In the genomic region with DNA sequence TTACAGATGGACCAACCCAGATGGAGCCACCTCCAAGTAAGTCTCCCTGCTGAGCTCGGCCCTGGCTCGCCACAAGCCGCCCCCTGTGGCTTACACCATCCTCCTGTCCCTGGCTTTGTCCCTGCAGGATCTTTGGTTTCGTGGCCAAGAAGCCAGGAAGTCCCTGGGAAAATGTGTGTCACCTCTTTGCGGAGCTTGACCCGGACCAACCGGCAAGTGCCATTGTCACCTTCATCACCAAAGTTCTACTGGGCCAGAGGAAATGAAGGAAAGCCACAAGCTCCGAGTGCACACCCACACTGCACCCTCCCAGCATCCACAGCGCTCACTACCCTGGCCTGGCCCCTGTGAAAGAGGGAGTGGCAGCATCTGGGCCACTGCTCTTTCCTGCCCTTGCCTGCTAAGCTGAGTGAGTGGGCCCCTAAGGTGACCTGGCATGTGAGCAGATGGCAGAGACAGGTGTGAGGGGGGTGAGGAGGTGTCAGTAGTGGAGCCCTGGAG, we compare ENCODE assay signal across 8 mouse cellular contexts. TPM values are rescaled to one million over a fixed set of nuclear protein-coding genes. Genes with fewer than 3 reads are reported as not detected.
DNase-seq lines count a peak whose midpoint lies in the region; ATAC-seq and TF ChIP-seq lines count a peak whose summit lies in the region.

No protein-coding gene starts in this region.

- peak overlapping the region; percentile 23; the same call in 1 of the 2 replicates for H3K27ac ChIP-seq in intestine, embryonic 15.5 days

- intact Hi-C loops in left cerebral cortex, postnatal 4 days (cut with DNase I): no loop called here
- intact Hi-C loops in left cerebral cortex, postnatal 36 days (cut with DNase I): loop anchor here (2.0 kb wide), 1 partner anchor 31 kb away; no protein-coding TSS in a partner anchor

- peak; percentile 54 to 56 for DNase-seq in cerebellum, adult 18-20 months
- no peak for DNase-seq in cerebellum, adult 11 months
- DNase-seq in left cerebral cortex, postnatal 4 days: peak; percentile 53
- no peak for DNase-seq in left cerebral cortex, postnatal 36 days (ENCODE audit: low spot score in 2 of 2)
- no peak for DNase-seq in G1E (ENCODE audit: low spot score)
- DNase-seq in B cell, adult 2 months: no peak
- no peak for DNase-seq in urinary bladder, postnatal 25 days (ENCODE audit: low spot score)

- no peak overlapping the region for H3K9ac ChIP-seq in intestine, embryonic 15.5 days

- H3K4me3 ChIP-seq in G1E (ENCODE audit: low read depth, low read length): peak overlapping the region; percentile 38; the same call in 1 of the 2 replicates
- no peak overlapping the region for H3K4me3 ChIP-seq in intestine, embryonic 15.5 days (replicated peaks)

- H3K36me3 ChIP-seq in G1E (replicated peaks): peaks cover 58% of the 10 kb centered on the region
- H3K36me3 ChIP-seq in intestine, embryonic 15.5 days: peaks cover 46% of the 10 kb centered on the region

- 72% methylated on average over 9 of the region's 9 CpGs for WGBS in intestine, embryonic 15.5 days

- no peaks in the 10 kb centered on the region for H3K9me3 ChIP-seq in G1E (replicated peaks)
- H3K9me3 ChIP-seq in intestine, embryonic 15.5 days: no peaks in the 10 kb centered on the region

- no peak overlapping the region for H3K4me2 ChIP-seq in intestine, embryonic 15.5 days (replicated peaks)

- ATAC-seq in G1E (ENCODE audit: extremely low read depth, insufficient number of reproducible peaks, low FRiP score, poor library complexity, severe bottlenecking): peak; percentile 55
- ATAC-seq in intestine, embryonic 15.5 days: peak; percentile 69

- peaks cover 22% of the 10 kb centered on the region for H3K27me3 ChIP-seq in G1E (ENCODE audit: insufficient read depth, low read length)
- H3K27me3 ChIP-seq in intestine, embryonic 15.5 days (replicated peaks): no peaks in the 10 kb centered on the region

- H3K4me1 ChIP-seq in G1E (ENCODE audit: insufficient read depth, low read depth, low read length): peaks cover 26% of the 10 kb centered on the region
- peaks cover 11% of the 10 kb centered on the region; the same call in 1 of the 2 replicates for H3K4me1 ChIP-seq in intestine, embryonic 15.5 days (replicated peaks)

- TF ChIP-seq CTCF in G1E (IDR thresholded peaks at IDR 0.05; ENCODE audit: low read depth, low read length): no peak

RNA-seq across cellular contexts. Expression of gene Tns2, which starts 15.6 kb away (rescaled TPM):
- 10 to 100 TPM in 1 of 2 experiments, 1 to 10 TPM in 1; 8.5 to 11.4 TPM for total RNA-seq in left cerebral cortex, postnatal 4 days (2021)
- 10 to 100 TPM; 17.2 to 28.6 TPM for total RNA-seq in left cerebral cortex, postnatal 36 days (2021)
- total RNA-seq in G1E (2014; fragmentation: Nextera tagmentation) (3.8 TPM in 1 of 2 replicates, not detected in the other), G1E (2017) (0.41 and 2.3 TPM in 2 replicates)
- 0.55 and 0.63 TPM in 2 replicates for polyA plus RNA-seq in G1E (2012)
- 28.2 and 31.8 TPM in 2 replicates for polyA plus RNA-seq in intestine, embryonic 15.5 days (2015; fragmentation: Nextera tagmentation; extraction: Ambion mirVana)

RNA-seq across cellular contexts. Expression of gene Spryd3, which starts 20.3 kb away (rescaled TPM):
- 100 to 1,000 TPM; 115 to 118 TPM for total RNA-seq in left cerebral cortex, postnatal 4 days (2021)
- 100 to 1,000 TPM; 140 to 160 TPM for total RNA-seq in left cerebral cortex, postnatal 36 days (2021)
- total RNA-seq in G1E (2014; fragmentation: Nextera tagmentation) (5.3 and 7.1 TPM in 2 replicates), G1E (2017) (12.1 and 12.3 TPM in 2 replicates)
- 12.7 and 14.9 TPM in 2 replicates for polyA plus RNA-seq in G1E (2012)
- 20.7 and 24.3 TPM in 2 replicates for polyA plus RNA-seq in intestine, embryonic 15.5 days (2015; fragmentation: Nextera tagmentation; extraction: Ambion mirVana)

RNA-seq across cellular contexts. Expression of gene Igfbp6, which starts 28.4 kb away (rescaled TPM):
- 1 to 10 TPM; 1.6 to 2.0 TPM for total RNA-seq in left cerebral cortex, postnatal 4 days (2021)
- 10 to 100 TPM; 39.5 to 57.1 TPM for total RNA-seq in left cerebral cortex, postnatal 36 days (2021)
- total RNA-seq in G1E (2014; fragmentation: Nextera tagmentation) (0.68 TPM in 1 of 2 replicates, not detected in the other), G1E (2017) (1.3 and 1.9 TPM in 2 replicates)
- polyA plus RNA-seq in G1E (2012): 0.21 and 0.30 TPM in 2 replicates
- polyA plus RNA-seq in intestine, embryonic 15.5 days (2015; fragmentation: Nextera tagmentation; extraction: Ambion mirVana): 10.9 and 12.7 TPM in 2 replicates

RNA-seq across cellular contexts. Expression of gene Soat2, which starts 34.5 kb away (rescaled TPM):
- not detected for total RNA-seq in left cerebral cortex, postnatal 4 days (2021)
- total RNA-seq in left cerebral cortex, postnatal 36 days (2021): under 1 TPM in 1 of 2 experiments, not detected in 1; 0.23 TPM
- total RNA-seq in G1E (2014; fragmentation: Nextera tagmentation) (7.4 and 8.1 TPM in 2 replicates), G1E (2017) (3.1 and 3.3 TPM in 2 replicates)
- 0.64 and 1.1 TPM in 2 replicates for polyA plus RNA-seq in G1E (2012)
- 12.0 and 14.3 TPM in 2 replicates for polyA plus RNA-seq in intestine, embryonic 15.5 days (2015; fragmentation: Nextera tagmentation; extraction: Ambion mirVana)

RNA-seq across cellular contexts. Expression of gene Eif4b, which starts 42.2 kb away (rescaled TPM):
- total RNA-seq in left cerebral cortex, postnatal 4 days (2021): 100 to 1,000 TPM; 206 to 211 TPM
- 100 to 1,000 TPM; 157 to 165 TPM for total RNA-seq in left cerebral cortex, postnatal 36 days (2021)
- total RNA-seq in G1E (2014; fragmentation: Nextera tagmentation) (196 and 223 TPM in 2 replicates), G1E (2017) (409 and 435 TPM in 2 replicates)
- 353 and 439 TPM in 2 replicates for polyA plus RNA-seq in G1E (2012)
- polyA plus RNA-seq in intestine, embryonic 15.5 days (2015; fragmentation: Nextera tagmentation; extraction: Ambion mirVana): 122 and 124 TPM in 2 replicates

Comparison
In these comparisons a context has a peak if more than half of its experiments do, and no peak if none do; other contexts are left out.
1. DNase-seq: peak in cerebellum, adult 18-20 months (2 of 2) and left cerebral cortex, postnatal 4 days (single experiment); none in cerebellum, adult 11 months (single experiment), left cerebral cortex, postnatal 36 days (0 of 2), G1E (single experiment), B cell, adult 2 months (0 of 2) and urinary bladder, postnatal 25 days (single experiment).
2. RNA of gene Igfbp6, which starts 28.4 kb away (total RNA-seq): 39.5 to 57.1 TPM in left cerebral cortex, postnatal 36 days; 1.6 to 2.0 TPM in left cerebral cortex, postnatal 4 days and 0.68 to 1.9 TPM in G1E; every median in the first group is over 10 times any median in the second.
3. RNA of gene Spryd3, which starts 20.3 kb away (total RNA-seq): 140 to 160 TPM in left cerebral cortex, postnatal 36 days and 115 to 118 TPM in left cerebral cortex, postnatal 4 days; 5.3 to 12.3 TPM in G1E; every median in the first group is over 4 times any median in the second.